Mouse (Mus musculus) mouse trophoblast stem cell (cell line): Measurements from ENCODE around the gene Prr5l.

Experiments used
- in situ Hi-C, 2 experiments: fragments of 300-500 bp; cut with MseI, MboI; formaldehyde crosslinking; loops; 2 replicates in 1 of 2; 3 replicates in 1 of 2; pipeline ENCODE4 v1.15.1; 2025

Prr5l gene

DNA sequence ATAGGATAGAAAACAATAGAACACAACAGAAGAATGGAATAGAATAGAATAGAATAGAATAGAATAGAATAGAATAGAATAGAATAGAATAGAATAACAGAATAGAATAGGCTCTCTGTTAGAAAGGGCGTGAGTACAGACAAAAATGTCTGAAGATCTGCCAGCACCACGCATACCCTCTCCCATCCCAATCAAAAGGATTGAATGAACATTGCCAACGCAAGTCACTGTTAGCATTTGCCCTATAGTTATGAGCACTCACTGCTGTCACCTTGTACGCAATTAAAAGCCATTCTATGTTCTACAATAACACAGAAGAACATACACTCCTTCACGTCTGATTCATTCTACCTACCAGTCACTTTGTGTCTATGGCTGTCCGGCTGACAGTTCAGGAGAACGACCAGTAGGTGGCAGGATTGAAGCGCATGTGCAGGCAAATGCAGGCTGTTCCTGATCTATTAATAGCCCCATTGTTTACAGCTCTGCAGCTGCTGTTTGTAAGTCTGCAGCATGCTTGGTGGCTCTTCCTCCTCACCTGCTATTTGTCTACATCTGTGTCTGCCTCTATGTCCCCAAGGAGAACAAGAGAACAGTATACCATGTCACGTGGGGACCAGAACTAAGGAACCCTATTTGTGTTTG, 217.6 kb downstream of the Prr5l start:
- in situ Hi-C loops = no loop called here
